Mouse (Mus musculus): ENCODE measurements around the gene Ldb2. TPM values are rescaled to one million over a fixed set of nuclear protein-coding genes. Genes with fewer than 3 reads are reported as not detected.

Ldb2 gene
- polyA plus RNA-seq, 1 experiment from 2014 or later = 51.5 TPM

- Histone ChIP-seq H3K27ac (replicated peaks; ENCODE audit: low read depth, low read length) (no peak overlapping the region), H3K9me3 (replicated peaks; ENCODE audit: control insufficient read depth, low read length) (no peaks in the 10 kb centered on the region), H3K4me2 (ENCODE audit: low read depth, low read length) (no peak overlapping the region), H3K4me3 (ENCODE audit: low read depth, low read length) (no peak overlapping the region), H3K36me3 (replicated peaks; ENCODE audit: control insufficient read depth, insufficient read depth, low read depth, low read length) (no peaks in the 10 kb centered on the region), H3K27me3 (ENCODE audit: control insufficient read depth, insufficient read depth, low read length) (no peaks in the 10 kb centered on the region), H3K4me1 (ENCODE audit: control insufficient read depth, insufficient read depth, low read length) (no peaks in the 10 kb centered on the region), H3K9ac (replicated peaks; ENCODE audit: low read length) (no peak overlapping the region)
- 92% methylated on average over 6 of the region's 6 CpGs for WGBS
- no peak for ATAC-seq (replicated peaks; ENCODE audit: insufficient number of reproducible peaks, low FRiP score, low TSS enrichment, low read depth)
- no peak for DNase-seq (ENCODE audit: low spot score)
These were observed 309.0 kb downstream of the Ldb2 start for GRCm38 (mm10) chr5:44490462-44490861.

GRCm38 (mm10) chr5:44483426-44484106, 315.9 kb downstream of the Ldb2 start:
- Histone ChIP-seq H3K27ac (replicated peaks; ENCODE audit: low read depth, low read length) (no peak overlapping the region), H3K4me3 (ENCODE audit: low read depth, low read length) (no peak overlapping the region), H3K4me2 (ENCODE audit: low read depth, low read length) (no peak overlapping the region), H3K9ac (replicated peaks; ENCODE audit: low read length) (no peak overlapping the region), H3K36me3 (replicated peaks; ENCODE audit: control insufficient read depth, insufficient read depth, low read depth, low read length) (no peaks in the 10 kb centered on the region), H3K4me1 (ENCODE audit: control insufficient read depth, insufficient read depth, low read length) (no peaks in the 10 kb centered on the region; the same call in 1 of the 2 replicates), H3K27me3 (ENCODE audit: control insufficient read depth, insufficient read depth, low read length) (no peaks in the 10 kb centered on the region), H3K9me3 (replicated peaks; ENCODE audit: control insufficient read depth, low read length) (no peaks in the 10 kb centered on the region)
- WGBS = 70% methylated on average over 11 of the region's 11 CpGs
- peak; percentile 44 for DNase-seq (ENCODE audit: low spot score)
- ATAC-seq (replicated peaks; ENCODE audit: insufficient number of reproducible peaks, low FRiP score, low TSS enrichment, low read depth) = peak; percentile 66; the same call in 1 of the 2 replicates

- Histone ChIP-seq H3K4me1 (ENCODE audit: control insufficient read depth, insufficient read depth, low read length) (no peaks in the 10 kb centered on the region; the same call in 1 of the 2 replicates), H3K27ac (replicated peaks; ENCODE audit: low read depth, low read length) (no peak overlapping the region), H3K27me3 (ENCODE audit: control insufficient read depth, insufficient read depth, low read length) (no peaks in the 10 kb centered on the region), H3K9ac (replicated peaks; ENCODE audit: low read length) (no peak overlapping the region), H3K9me3 (replicated peaks; ENCODE audit: control insufficient read depth, low read length) (no peaks in the 10 kb centered on the region), H3K4me2 (ENCODE audit: low read depth, low read length) (no peak overlapping the region), H3K36me3 (replicated peaks; ENCODE audit: control insufficient read depth, insufficient read depth, low read depth, low read length) (no peaks in the 10 kb centered on the region), H3K4me3 (ENCODE audit: low read depth, low read length) (no peak overlapping the region)
- 78% methylated on average over 4 of the region's 4 CpGs for WGBS
- DNase-seq (ENCODE audit: low spot score) (no peak), ATAC-seq (replicated peaks; ENCODE audit: insufficient number of reproducible peaks, low FRiP score, low TSS enrichment, low read depth) (no peak)
These were observed 318.1 kb downstream of the Ldb2 start for GRCm38 (mm10) chr5:44481406-44481805.

- DNase-seq (ENCODE audit: low spot score) (peak; percentile 62), ATAC-seq (replicated peaks; ENCODE audit: insufficient number of reproducible peaks, low FRiP score, low TSS enrichment, low read depth) (0 out of 2 replicates have a peak, but pooled peaks have one; percentile 34)
- 21% methylated on average over 4 of the region's 4 CpGs for WGBS
These were observed 323.1 kb downstream of the Ldb2 start for GRCm38 (mm10) chr5:44476356-44476755.

GRCm38 (mm10) chr5:44475543-44475942, 323.9 kb downstream of the Ldb2 start:
- WGBS = 91% methylated on average over 1 of the region's 1 CpGs
- ATAC-seq (replicated peaks; ENCODE audit: insufficient number of reproducible peaks, low FRiP score, low TSS enrichment, low read depth) (no peak), DNase-seq (ENCODE audit: low spot score) (no peak)
- no peaks in the 10 kb centered on the region for H3K27me3 ChIP-seq (ENCODE audit: control insufficient read depth, insufficient read depth, low read length)
- no peaks in the 10 kb centered on the region for H3K4me1 ChIP-seq (ENCODE audit: control insufficient read depth, insufficient read depth, low read length)
- no peaks in the 10 kb centered on the region for H3K9me3 ChIP-seq (replicated peaks; ENCODE audit: control insufficient read depth, low read length)
- no peak overlapping the region for H3K4me2 ChIP-seq (ENCODE audit: low read depth, low read length)
- no peak overlapping the region for H3K27ac ChIP-seq (replicated peaks; ENCODE audit: low read depth, low read length)
- no peak overlapping the region for H3K4me3 ChIP-seq (ENCODE audit: low read depth, low read length)
- H3K9ac ChIP-seq (replicated peaks; ENCODE audit: low read length) = no peak overlapping the region
- no peaks in the 10 kb centered on the region for H3K36me3 ChIP-seq (replicated peaks; ENCODE audit: control insufficient read depth, insufficient read depth, low read depth, low read length)

More at GRCm38 (mm10) chr5:44476356-44476755, 323.1 kb downstream of the Ldb2 start:
- no peaks in the 10 kb centered on the region for H3K36me3 ChIP-seq (replicated peaks; ENCODE audit: control insufficient read depth, insufficient read depth, low read depth, low read length)
- H3K27me3 ChIP-seq (ENCODE audit: control insufficient read depth, insufficient read depth, low read length) = no peaks in the 10 kb centered on the region
- no peak overlapping the region for H3K9ac ChIP-seq (replicated peaks; ENCODE audit: low read length)
- H3K4me2 ChIP-seq (ENCODE audit: low read depth, low read length) = no peak overlapping the region
- H3K4me1 ChIP-seq (ENCODE audit: control insufficient read depth, insufficient read depth, low read length) = no peaks in the 10 kb centered on the region
- H3K4me3 ChIP-seq (ENCODE audit: low read depth, low read length) = no peak overlapping the region
- H3K9me3 ChIP-seq (replicated peaks; ENCODE audit: control insufficient read depth, low read length) = no peaks in the 10 kb centered on the region
- H3K27ac ChIP-seq (replicated peaks; ENCODE audit: low read depth, low read length) = no peak overlapping the region

- ATAC-seq (replicated peaks; ENCODE audit: insufficient number of reproducible peaks, low FRiP score, low TSS enrichment, low read depth) (no peak), DNase-seq (ENCODE audit: low spot score) (no peak)
- no peak overlapping the region for H3K4me2 ChIP-seq (ENCODE audit: low read depth, low read length)
- WGBS = 85% methylated on average over 10 of the region's 10 CpGs
- H3K27ac ChIP-seq (replicated peaks; ENCODE audit: low read depth, low read length) = no peak overlapping the region
- H3K36me3 ChIP-seq (replicated peaks; ENCODE audit: control insufficient read depth, insufficient read depth, low read depth, low read length) = no peaks in the 10 kb centered on the region
- H3K4me1 ChIP-seq (ENCODE audit: control insufficient read depth, insufficient read depth, low read length) = no peaks in the 10 kb centered on the region
- H3K27me3 ChIP-seq (ENCODE audit: control insufficient read depth, insufficient read depth, low read length) = no peaks in the 10 kb centered on the region
- H3K9ac ChIP-seq (replicated peaks; ENCODE audit: low read length) = no peak overlapping the region
- no peak overlapping the region for H3K4me3 ChIP-seq (ENCODE audit: low read depth, low read length)
- no peaks in the 10 kb centered on the region for H3K9me3 ChIP-seq (replicated peaks; ENCODE audit: control insufficient read depth, low read length)
These were observed 325.4 kb downstream of the Ldb2 start for GRCm38 (mm10) chr5:44473857-44474762.

- no peaks in the 10 kb centered on the region for H3K4me1 ChIP-seq (ENCODE audit: control insufficient read depth, insufficient read depth, low read length)
- no peaks in the 10 kb centered on the region for H3K36me3 ChIP-seq (replicated peaks; ENCODE audit: control insufficient read depth, insufficient read depth, low read depth, low read length)
- no peak overlapping the region for H3K27ac ChIP-seq (replicated peaks; ENCODE audit: low read depth, low read length)
- ATAC-seq (replicated peaks; ENCODE audit: insufficient number of reproducible peaks, low FRiP score, low TSS enrichment, low read depth) (no peak), DNase-seq (ENCODE audit: low spot score) (no peak)
- no peaks in the 10 kb centered on the region for H3K27me3 ChIP-seq (ENCODE audit: control insufficient read depth, insufficient read depth, low read length)
- no peaks in the 10 kb centered on the region for H3K9me3 ChIP-seq (replicated peaks; ENCODE audit: control insufficient read depth, low read length)
- no peak overlapping the region for H3K4me2 ChIP-seq (ENCODE audit: low read depth, low read length)
- no peak overlapping the region for H3K4me3 ChIP-seq (ENCODE audit: low read depth, low read length)
- WGBS = 70% methylated on average over 4 of the region's 4 CpGs
- H3K9ac ChIP-seq (replicated peaks; ENCODE audit: low read length) = no peak overlapping the region
These were observed 334.2 kb downstream of the Ldb2 start for GRCm38 (mm10) chr5:44465238-44465637.

Measured in embryonic facial prominence, embryonic 11.5 days (tissue).